Mouse (Mus musculus) heart, postnatal 0 days (tissue): Measurements from ENCODE around the gene St5.

Source experiments
- CTCF ChIP-seq: IDR thresholded peaks from 2 replicates; pipeline ENCODE4 v1.5.1; 2016; ENCODE audit warnings: antibody characterized with exemption, control low read depth, low read depth
- EP300 ChIP-seq: IDR thresholded peaks from 2 replicates; pipeline ENCODE4 v1.6.1; 2016; ENCODE audit warnings: antibody characterized with exemption, low read depth

DNA sequence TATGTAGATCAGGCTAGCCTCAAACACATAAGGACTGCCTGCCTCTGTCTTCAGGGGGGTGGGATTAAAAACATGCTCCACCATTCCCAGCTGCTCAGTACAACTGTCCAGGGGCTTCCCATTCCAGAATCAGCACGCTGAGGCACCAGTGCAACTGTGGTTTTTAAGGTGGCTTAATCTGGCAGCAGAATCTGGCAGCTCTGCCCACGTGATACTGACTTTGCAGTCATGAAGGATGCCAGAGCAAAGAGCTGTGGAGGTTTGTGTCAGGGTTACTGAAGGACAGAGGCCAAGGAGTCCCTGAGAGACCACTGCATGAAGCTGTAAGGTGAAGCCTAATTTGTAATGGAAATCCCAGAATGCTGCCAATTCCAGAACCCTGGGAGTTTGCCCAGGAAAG, 192.6 kb downstream of the St5 start:
- no peak for TF ChIP-seq CTCF
- no peak for TF ChIP-seq EP300
